ENCODE assay signal across 8 mouse cellular contexts in genomic region chr8:88537998-88538975, GRCm38 (mm10). TPM values are rescaled to one million over a fixed set of nuclear protein-coding genes. Genes with fewer than 3 reads are reported as not detected.
DNase-seq lines count a peak whose midpoint lies in the region; ATAC-seq and TF ChIP-seq lines count a peak whose summit lies in the region.

No protein-coding gene starts in this region.

- ATAC-seq in forebrain, embryonic 15.5 days (replicated peaks): no peak
- no peak for ATAC-seq in forebrain, embryonic 13.5 days
- ATAC-seq in midbrain, embryonic 16.5 days: no peak

- intact Hi-C loops in left cerebral cortex, postnatal 4 days (cut with DNase I): no loop called here

- peak; percentile 59 for DNase-seq in urinary bladder, postnatal 14 days (ENCODE audit: low spot score)
- DNase-seq in urinary bladder, postnatal 10 days (ENCODE audit: low spot score): no peak
- peak; percentile 62 for DNase-seq in lung, adult 2 months
- no peak for DNase-seq in left cerebral cortex, postnatal 4 days
- DNase-seq in B cell, adult 2 months: no peak

- H3K4me1 ChIP-seq in forebrain, embryonic 15.5 days: peaks cover 8% of the 10 kb centered on the region
- H3K4me1 ChIP-seq in forebrain, embryonic 13.5 days: no peaks in the 10 kb centered on the region
- peaks cover 34% of the 10 kb centered on the region for H3K4me1 ChIP-seq in lung, adult 2 months (ENCODE audit: control insufficient read depth, insufficient read depth, low read length)
- H3K4me1 ChIP-seq in midbrain, embryonic 16.5 days (ENCODE audit: control insufficient read depth, insufficient read depth, low read length): no peaks in the 10 kb centered on the region; the same call in 1 of the 2 replicates

- no peak overlapping the region for H3K9ac ChIP-seq in forebrain, embryonic 15.5 days (replicated peaks)
- H3K9ac ChIP-seq in forebrain, embryonic 13.5 days: no peak overlapping the region
- H3K9ac ChIP-seq in midbrain, embryonic 16.5 days (ENCODE audit: low read depth, low read length): no peak overlapping the region

- TF ChIP-seq POLR2A in lung, adult 2 months (IDR thresholded peaks at IDR 0.05; ENCODE audit: borderline replicate concordance, extremely low read depth, low read depth, low read length): peak; percentile 16; the same call in 1 of the 2 replicates

- no peaks in the 10 kb centered on the region for H3K36me3 ChIP-seq in forebrain, embryonic 15.5 days
- peaks cover 4% of the 10 kb centered on the region; the same call in 1 of the 2 replicates for H3K36me3 ChIP-seq in forebrain, embryonic 13.5 days (ENCODE audit: poor library complexity, severe bottlenecking)
- H3K36me3 ChIP-seq in midbrain, embryonic 16.5 days (ENCODE audit: control insufficient read depth, insufficient read depth, low read length): no peaks in the 10 kb centered on the region

- H3K4me3 ChIP-seq in forebrain, embryonic 15.5 days: no peak overlapping the region
- H3K4me3 ChIP-seq in forebrain, embryonic 13.5 days: no peak overlapping the region
- no peak overlapping the region for H3K4me3 ChIP-seq in lung, adult 2 months (replicated peaks; ENCODE audit: extremely low read depth, low read depth, low read length)
- H3K4me3 ChIP-seq in midbrain, embryonic 16.5 days (ENCODE audit: low read depth, low read length): no peak overlapping the region

- H3K9me3 ChIP-seq in forebrain, embryonic 15.5 days: no peaks in the 10 kb centered on the region
- no peaks in the 10 kb centered on the region for H3K9me3 ChIP-seq in forebrain, embryonic 13.5 days (replicated peaks)
- H3K9me3 ChIP-seq in midbrain, embryonic 16.5 days (replicated peaks; ENCODE audit: control insufficient read depth, low read length, poor library complexity, severe bottlenecking): no peaks in the 10 kb centered on the region

- no peak for TF ChIP-seq CTCF in lung, adult 2 months (IDR thresholded peaks at IDR 0.05; ENCODE audit: insufficient read depth, low read length)

- no peak overlapping the region for H3K4me2 ChIP-seq in forebrain, embryonic 15.5 days (replicated peaks)
- H3K4me2 ChIP-seq in forebrain, embryonic 13.5 days: no peak overlapping the region
- H3K4me2 ChIP-seq in midbrain, embryonic 16.5 days (ENCODE audit: low read length): no peak overlapping the region

- H3K27me3 ChIP-seq in forebrain, embryonic 15.5 days: no peaks in the 10 kb centered on the region
- H3K27me3 ChIP-seq in forebrain, embryonic 13.5 days: no peaks in the 10 kb centered on the region
- H3K27me3 ChIP-seq in midbrain, embryonic 16.5 days (ENCODE audit: control insufficient read depth, insufficient read depth, low read depth, low read length): no peaks in the 10 kb centered on the region

- 0 out of 2 replicates have a peak overlapping the region, but pooled peaks have one; percentile 14 for H3K27ac ChIP-seq in forebrain, embryonic 15.5 days (replicated peaks)
- H3K27ac ChIP-seq in forebrain, embryonic 13.5 days: no peak overlapping the region
- H3K27ac ChIP-seq in midbrain, embryonic 16.5 days (ENCODE audit: low read length): no peak overlapping the region

- WGBS in forebrain, embryonic 15.5 days: 57% methylated on average over 19 of the region's 19 CpGs
- WGBS in forebrain, embryonic 13.5 days: 76% methylated on average over 19 of the region's 19 CpGs
- WGBS in lung, adult 2 months: 27% methylated on average over 19 of the region's 19 CpGs
- 68% methylated on average over 19 of the region's 19 CpGs for WGBS in midbrain, embryonic 16.5 days

RNA-seq across cellular contexts. Expression of gene Nkd1, which starts 17.1 kb away (rescaled TPM):
- 36.6 and 40.8 TPM in 2 replicates for polyA plus RNA-seq in forebrain, embryonic 15.5 days (2015; fragmentation: Nextera tagmentation; extraction: Ambion mirVana)
- polyA plus RNA-seq in forebrain, embryonic 13.5 days (2015; fragmentation: Nextera tagmentation; extraction: Ambion mirVana): 44.9 and 47.7 TPM in 2 replicates
- 143 and 171 TPM in 2 replicates for polyA plus RNA-seq in lung, adult 2 months (2012; rRNA removed)
- 10 to 100 TPM; 22.5 to 25.7 TPM for total RNA-seq in left cerebral cortex, postnatal 4 days (2021)
- 53.9 and 66.7 TPM in 2 replicates for polyA plus RNA-seq in midbrain, embryonic 16.5 days (2015; fragmentation: Nextera tagmentation; extraction: Ambion mirVana)

Comparison
In these comparisons a context has a peak if more than half of its experiments do, and no peak if none do; other contexts are left out.
1. DNase-seq: peak in urinary bladder, postnatal 14 days (single experiment) and lung, adult 2 months (single experiment); none in urinary bladder, postnatal 10 days (single experiment), left cerebral cortex, postnatal 4 days (single experiment) and B cell, adult 2 months (0 of 2).